Mouse (Mus musculus) lung, adult 2 months (tissue): Measurements from ENCODE around the gene Wdr60.

ENCODE experiments used
- CTCF ChIP-seq: fragments of 200-500 bp; IDR thresholded peaks from 2 replicates; pipeline ENCODE4 v1.5.1; 2011; ENCODE audit warnings: mild to moderate bottlenecking, low read length, control low read depth; ENCODE audit not compliant: insufficient read depth
- POLR2A ChIP-seq: fragments of 200-500 bp; IDR thresholded peaks from 2 replicates; pipeline ENCODE4 v1.6.1; 2011; ENCODE audit warnings: low read depth, mild to moderate bottlenecking, control low read depth, low read length, borderline replicate concordance; ENCODE audit errors: extremely low read depth

DNA sequence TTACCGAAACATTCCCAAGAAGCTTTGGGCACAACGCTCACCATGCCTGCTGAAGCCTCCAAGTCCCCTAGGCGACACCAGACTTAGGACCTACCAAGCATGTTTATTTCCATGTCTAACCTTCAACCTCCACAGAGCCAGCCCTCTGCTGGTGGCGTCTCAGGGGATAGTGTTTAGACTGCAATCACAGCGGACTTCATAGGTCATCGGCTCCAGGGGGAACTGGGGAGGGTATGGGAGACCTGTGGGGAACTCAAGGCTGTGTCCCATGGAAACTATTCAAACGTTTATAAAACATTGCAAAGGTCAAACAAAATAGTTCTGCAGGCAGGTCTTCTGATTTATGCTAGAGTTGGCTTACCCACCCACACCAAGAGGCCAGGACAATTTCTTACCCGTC lies 66.6 kb downstream of the Wdr60 start:
- TF ChIP-seq CTCF (no peak), POLR2A (no peak)
